Mouse (Mus musculus) midbrain, embryonic 11.5 days (tissue): Measurements from ENCODE around the gene Runx2. TPM values are rescaled to one million over a fixed set of nuclear protein-coding genes. Genes with fewer than 3 reads are reported as not detected.

Source experiments
- ATAC-seq: fragments of 200-750 bp; cut with Nextera tagmentation; 2 replicates; pipeline ENCODE4 v1.8.0; 2017; ENCODE audit warnings: moderate TSS enrichment, moderate library complexity; ENCODE audit not compliant: low FRiP score
- DNase-seq: peaks from one replicate; pipeline ENCODE4 v3.0.0; 2015; ENCODE audit warnings: low spot score; ENCODE audit errors: missing footprints
- H3K27ac ChIP-seq: fragments of 300-500 bp; sonication (generic); 2 replicates; pipeline ENCODE4 v1.5.1; 2014; ENCODE audit warnings: low read depth, low read length
- H3K27me3 ChIP-seq: fragments of 300-500 bp; sonication (generic); 2 replicates; pipeline ENCODE4 v1.6.1; 2014; ENCODE audit warnings: mild to moderate bottlenecking, low read length, moderate library complexity, mixed read lengths; ENCODE audit not compliant: control insufficient read depth, insufficient read depth
- H3K36me3 ChIP-seq: fragments of 300-500 bp; sonication (generic); 2 replicates; pipeline ENCODE4 v1.6.1; 2014; ENCODE audit warnings: mild to moderate bottlenecking, low read length, moderate library complexity, mixed read lengths; ENCODE audit not compliant: control insufficient read depth, insufficient read depth
- H3K4me1 ChIP-seq: fragments of 300-500 bp; sonication (generic); 2 replicates; pipeline ENCODE4 v1.6.1; 2014; ENCODE audit warnings: low read length; ENCODE audit not compliant: control insufficient read depth, insufficient read depth
- H3K4me2 ChIP-seq: fragments of 300-500 bp; sonication (generic); 2 replicates; pipeline ENCODE4 v1.6.1; 2014; ENCODE audit warnings: mild to moderate bottlenecking, moderate library complexity
- H3K4me3 ChIP-seq: fragments of 300-500 bp; sonication (generic); 2 replicates; pipeline ENCODE4 v1.5.1; 2014; ENCODE audit warnings: low read depth, low read length
- H3K9ac ChIP-seq: fragments of 300-500 bp; sonication (generic); 2 replicates; pipeline ENCODE4 v1.6.1; 2014; ENCODE audit warnings: low read length
- H3K9me3 ChIP-seq: fragments of 300-500 bp; sonication (generic); 2 replicates; pipeline ENCODE4 v1.6.1; 2016; ENCODE audit warnings: low read length; ENCODE audit not compliant: control insufficient read depth
- WGBS: fragments of 180-500 bp; shearing (Covaris S2); extraction: QIAGEN DNeasy Blood & Tissue Kit; methylation state at CpG from one replicate; pipeline ENCODE4 v1.1.7; 2014; 5-methylcytosine and 5-hydroxymethylcytosine counted together
- polyA plus RNA-seq: library from polyadenylated mRNA; unstranded; fragments of >200 nt; fragmentation: Nextera tagmentation; extraction: Ambion mirVana; gene quantifications from 2 replicates; pipeline ENCODE4 v1.2.1, GENCODE M21; 2014

The Runx2 gene
- polyA plus RNA-seq = 0.46 and 0.81 TPM in 2 replicates

DNA sequence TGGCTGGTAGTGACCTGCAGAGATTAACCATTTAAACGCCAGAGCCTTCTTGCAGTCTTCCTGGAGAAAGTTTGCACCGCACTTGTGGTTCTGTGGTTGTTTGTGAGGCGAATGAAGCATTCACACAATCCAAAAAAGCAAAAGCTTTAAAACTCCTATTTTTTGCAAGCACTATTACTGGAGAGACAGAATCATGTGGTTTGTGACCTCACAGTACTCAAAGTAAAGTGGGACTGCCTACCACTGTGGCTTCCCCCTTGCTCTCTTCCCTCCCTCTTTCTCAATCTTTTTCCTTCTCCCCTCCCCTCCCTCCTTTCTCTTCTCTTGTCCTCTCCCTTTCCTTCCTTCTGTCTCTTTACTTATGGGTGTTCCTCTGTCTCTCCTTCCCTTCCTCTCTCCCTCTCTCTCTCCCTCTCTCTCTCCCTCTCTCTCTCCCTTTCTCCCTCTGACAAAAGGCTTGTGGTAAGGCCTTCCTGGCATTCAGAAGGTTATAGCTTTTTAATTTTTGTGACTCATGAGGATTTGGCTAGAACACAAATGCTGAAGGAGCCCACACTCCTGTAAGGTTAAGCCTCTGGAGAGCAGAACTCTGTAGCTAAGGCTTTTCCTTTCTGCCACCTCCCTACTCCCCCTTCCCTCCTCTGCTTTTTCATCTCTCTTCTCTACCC is at the start of gene Runx2:
TSS of gene Runx2 (minus strand) at position 290 of the 668 bp plus-strand sequence.
- no peaks in the 10 kb centered on the region for H3K4me1 ChIP-seq
- peak; percentile 37 for DNase-seq
- no peaks in the 10 kb centered on the region for H3K9me3 ChIP-seq
- no peak for ATAC-seq
- WGBS = 20% methylated on average over 3 of the region's 3 CpGs
- no peaks in the 10 kb centered on the region for H3K27me3 ChIP-seq
- H3K27ac ChIP-seq = no peak within 1 kb of the TSS
- H3K36me3 ChIP-seq = no peaks in the 10 kb centered on the region
- no peak within 1 kb of the TSS for H3K9ac ChIP-seq
- no peak within 1 kb of the TSS for H3K4me3 ChIP-seq
- H3K4me2 ChIP-seq = no peak within 1 kb of the TSS

DNA sequence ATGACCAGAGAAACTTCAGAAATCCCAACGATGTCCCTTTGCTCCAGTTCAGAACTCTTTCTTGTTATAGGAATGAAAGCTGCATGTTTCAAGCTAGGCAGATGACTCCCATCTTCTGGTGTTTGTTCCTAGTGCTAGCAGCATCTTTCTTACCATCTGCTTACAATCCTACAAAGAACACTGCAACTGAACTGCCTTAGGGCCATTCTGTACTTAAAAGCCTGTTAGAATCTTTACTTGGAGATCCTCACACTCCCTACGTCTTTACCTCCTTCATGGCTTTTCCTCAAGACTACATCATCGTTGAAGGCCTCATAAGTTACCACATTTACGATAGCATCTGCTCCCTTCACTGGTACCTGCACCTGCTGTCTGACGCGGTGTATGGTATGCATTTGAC is 48.6 kb upstream of the Runx2 start:
- WGBS = 97% methylated on average over 6 of the region's 6 CpGs
- Histone ChIP-seq H3K36me3 (no peaks in the 10 kb centered on the region), H3K27me3 (no peaks in the 10 kb centered on the region), H3K4me3 (no peak overlapping the region), H3K9ac (no peak overlapping the region), H3K27ac (no peak overlapping the region), H3K4me2 (no peak overlapping the region), H3K9me3 (no peaks in the 10 kb centered on the region), H3K4me1 (no peaks in the 10 kb centered on the region)
- ATAC-seq = no peak
- no peak for DNase-seq

DNA sequence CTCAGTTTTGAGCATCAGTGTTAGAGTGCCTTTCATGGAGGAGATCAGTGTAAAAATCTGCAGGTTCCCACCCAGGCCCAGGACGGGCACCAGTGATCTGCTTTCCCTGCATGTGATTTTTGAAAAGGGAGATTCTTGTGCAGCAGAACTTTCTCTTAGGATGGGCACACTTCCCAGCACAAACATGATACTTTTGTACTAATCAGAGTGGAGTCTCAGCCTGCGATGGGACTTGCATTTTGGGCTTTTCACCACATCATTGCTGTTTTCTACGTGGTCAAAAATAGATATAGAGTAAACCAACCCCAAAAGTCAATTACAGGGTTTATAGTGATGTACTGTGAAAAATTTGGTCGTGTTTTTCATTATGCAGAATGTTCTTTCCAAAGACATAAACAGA is 27.6 kb upstream of the Runx2 start:
- no peaks in the 10 kb centered on the region for H3K27me3 ChIP-seq
- no peak overlapping the region for H3K4me2 ChIP-seq
- H3K9me3 ChIP-seq = no peaks in the 10 kb centered on the region
- H3K36me3 ChIP-seq = no peaks in the 10 kb centered on the region
- no peak overlapping the region for H3K9ac ChIP-seq
- no peak overlapping the region for H3K27ac ChIP-seq
- 81% methylated on average over 4 of the region's 4 CpGs for WGBS
- H3K4me1 ChIP-seq = no peaks in the 10 kb centered on the region
- DNase-seq = no peak
- no peak for ATAC-seq
- no peak overlapping the region for H3K4me3 ChIP-seq

DNA sequence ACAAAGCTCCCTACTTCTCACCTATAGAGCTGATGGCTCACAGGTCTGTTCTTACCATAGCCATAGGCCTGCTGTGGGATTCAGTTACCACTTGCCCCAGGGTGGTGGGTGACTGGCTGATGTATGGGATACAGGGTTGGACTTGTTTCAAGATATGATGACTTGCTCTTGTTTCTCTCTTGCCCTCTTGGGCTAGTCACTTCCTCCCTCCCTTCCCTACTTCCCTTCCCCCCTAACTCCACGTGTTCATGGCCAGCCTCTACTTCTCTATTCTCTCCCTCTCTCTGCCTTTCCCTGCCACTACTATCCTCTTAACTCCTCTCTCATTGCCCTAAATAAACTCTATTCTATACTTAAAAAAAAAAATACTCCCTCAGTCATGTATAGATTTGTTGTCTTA is 16.6 kb upstream of the Runx2 start:
- H3K4me3 ChIP-seq = no peak overlapping the region
- DNase-seq (no peak), ATAC-seq (no peak)
- no peak overlapping the region for H3K9ac ChIP-seq
- H3K36me3 ChIP-seq = no peaks in the 10 kb centered on the region
- no peak overlapping the region for H3K27ac ChIP-seq
- H3K27me3 ChIP-seq = no peaks in the 10 kb centered on the region
- H3K4me2 ChIP-seq = no peak overlapping the region
- no peaks in the 10 kb centered on the region for H3K4me1 ChIP-seq
- no peaks in the 10 kb centered on the region for H3K9me3 ChIP-seq
- 79% methylated on average over 1 of the region's 1 CpGs for WGBS

DNA sequence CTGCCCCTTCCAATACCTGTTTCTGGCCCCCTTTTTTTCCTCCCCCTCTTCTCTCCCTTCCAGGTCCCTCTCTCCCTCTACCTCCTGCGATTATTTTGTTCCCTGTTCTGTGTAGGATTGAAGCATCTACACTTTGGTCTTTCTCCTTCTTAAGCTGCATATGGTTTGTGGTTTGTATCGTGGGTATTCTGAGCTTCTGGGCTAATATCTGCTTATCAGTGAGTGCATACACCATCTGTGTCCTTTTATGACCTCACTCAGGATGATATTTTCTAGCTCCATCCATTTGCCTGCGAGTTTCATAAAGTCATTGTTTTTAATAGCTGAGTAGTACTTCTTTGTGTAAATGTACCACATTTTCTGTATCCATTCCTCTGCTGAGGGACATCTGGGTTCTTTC is 15.0 kb upstream of the Runx2 start:
- 88% methylated on average over 3 of the region's 3 CpGs for WGBS
- Histone ChIP-seq H3K36me3 (no peaks in the 10 kb centered on the region), H3K27me3 (no peaks in the 10 kb centered on the region), H3K9ac (no peak overlapping the region), H3K4me2 (no peak overlapping the region), H3K27ac (no peak overlapping the region), H3K4me3 (no peak overlapping the region), H3K4me1 (no peaks in the 10 kb centered on the region), H3K9me3 (no peaks in the 10 kb centered on the region)
- no peak for DNase-seq
- no peak for ATAC-seq

DNA sequence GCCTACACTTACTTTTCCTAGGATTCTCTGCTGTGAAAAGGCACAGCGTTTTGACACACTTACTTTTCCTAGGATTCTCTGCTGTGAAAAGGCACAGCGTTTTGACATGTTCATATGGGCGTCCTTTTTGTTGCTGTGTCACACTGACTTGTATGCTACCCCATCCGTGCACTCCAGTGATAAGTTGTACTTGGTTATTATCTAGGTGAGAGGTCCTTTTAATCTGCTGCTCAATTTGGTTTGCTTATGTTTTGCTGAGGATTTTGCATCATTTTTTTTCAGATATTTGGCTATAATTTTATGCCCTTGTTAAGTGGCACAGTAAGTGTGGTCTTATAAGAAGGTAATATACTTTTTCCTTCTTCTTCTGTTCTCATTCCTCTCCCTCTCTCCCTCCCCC is 13.4 kb upstream of the Runx2 start:
- no peaks in the 10 kb centered on the region for H3K9me3 ChIP-seq
- H3K27ac ChIP-seq = no peak overlapping the region
- H3K4me3 ChIP-seq = no peak overlapping the region
- H3K27me3 ChIP-seq = no peaks in the 10 kb centered on the region
- no peak for DNase-seq
- no peaks in the 10 kb centered on the region for H3K4me1 ChIP-seq
- H3K4me2 ChIP-seq = no peak overlapping the region
- no peaks in the 10 kb centered on the region for H3K36me3 ChIP-seq
- H3K9ac ChIP-seq = no peak overlapping the region
- WGBS = 84% methylated on average over 4 of the region's 4 CpGs
- ATAC-seq = no peak

DNA sequence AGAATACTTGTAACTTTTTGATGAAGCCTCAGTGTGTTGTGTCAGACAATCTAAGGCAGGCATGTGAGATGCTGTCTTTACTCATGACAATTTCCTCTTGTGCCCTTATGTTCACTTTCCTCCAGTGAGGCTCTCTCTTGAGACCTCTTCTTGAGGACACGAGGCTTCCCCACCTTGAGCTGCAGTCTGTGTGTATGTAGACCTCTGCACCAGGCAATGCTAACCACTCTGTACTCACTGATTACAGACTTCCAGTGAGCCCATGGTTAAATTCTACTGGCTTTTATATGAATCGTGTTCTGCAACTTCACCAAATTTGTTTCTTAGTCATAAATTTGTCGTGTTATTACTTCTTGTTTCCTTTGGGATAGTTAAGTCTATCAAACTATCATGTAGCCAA is 12.5 kb upstream of the Runx2 start:
- H3K4me2 ChIP-seq = no peak overlapping the region
- no peak for ATAC-seq

DNA sequence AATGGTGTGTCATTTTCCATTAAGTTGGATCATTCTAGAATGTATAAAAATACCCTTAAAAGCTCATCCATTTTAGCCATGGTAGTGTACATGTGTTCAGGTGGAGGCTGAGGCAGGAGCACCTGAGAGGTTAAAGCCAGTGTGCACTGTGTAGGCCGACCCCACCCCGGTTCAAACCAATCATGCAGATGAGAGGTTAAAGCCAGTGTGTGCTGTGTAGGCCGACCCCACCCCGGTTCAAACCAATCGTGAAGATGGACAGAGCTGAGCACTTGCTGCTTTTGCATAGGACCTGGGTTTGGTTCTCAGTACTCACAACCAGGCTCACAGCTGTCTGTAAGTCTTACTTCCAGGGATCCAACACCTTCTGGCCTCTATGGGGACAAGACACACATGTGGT is 7.3 kb upstream of the Runx2 start:
- Histone ChIP-seq H3K9me3 (no peaks in the 10 kb centered on the region), H3K4me2 (no peak overlapping the region), H3K4me1 (no peaks in the 10 kb centered on the region), H3K9ac (no peak overlapping the region), H3K27me3 (no peaks in the 10 kb centered on the region), H3K36me3 (no peaks in the 10 kb centered on the region), H3K27ac (no peak overlapping the region), H3K4me3 (no peak overlapping the region)
- no peak for DNase-seq
- no peak for ATAC-seq
- WGBS = 89% methylated on average over 5 of the region's 5 CpGs

More for the DNA sequence above, 12.5 kb upstream of the Runx2 start:
- Histone ChIP-seq H3K9ac (no peak overlapping the region), H3K4me1 (no peaks in the 10 kb centered on the region), H3K9me3 (no peaks in the 10 kb centered on the region), H3K27ac (no peak overlapping the region), H3K4me3 (no peak overlapping the region), H3K27me3 (no peaks in the 10 kb centered on the region), H3K36me3 (no peaks in the 10 kb centered on the region)
- 89% methylated on average over 3 of the region's 3 CpGs for WGBS
- DNase-seq = no peak

DNA sequence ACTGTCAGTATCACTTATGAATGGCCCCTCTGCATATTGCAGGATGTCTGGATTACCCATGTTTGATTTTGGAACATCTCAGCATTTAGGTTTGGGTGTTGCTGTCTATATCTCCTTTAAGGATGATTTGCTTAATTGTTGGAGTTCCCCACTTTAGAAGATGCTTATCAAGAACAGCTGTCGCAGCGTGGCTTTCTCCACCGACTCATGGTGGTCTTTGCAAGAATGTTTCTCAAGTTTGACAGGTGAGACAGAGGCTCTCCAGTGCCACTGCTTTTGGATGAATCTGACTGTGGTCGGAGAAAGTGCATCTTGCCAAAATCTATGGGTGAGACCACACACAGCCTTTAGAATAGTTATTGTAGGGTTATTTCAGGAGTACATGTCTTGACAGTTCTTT is 5.2 kb upstream of the Runx2 start:
- Histone ChIP-seq H3K4me2 (no peak overlapping the region), H3K27me3 (no peaks in the 10 kb centered on the region), H3K4me3 (no peak overlapping the region), H3K9ac (no peak overlapping the region), H3K9me3 (no peaks in the 10 kb centered on the region), H3K4me1 (no peaks in the 10 kb centered on the region), H3K27ac (no peak overlapping the region), H3K36me3 (no peaks in the 10 kb centered on the region)
- DNase-seq = no peak
- 73% methylated on average over 4 of the region's 4 CpGs for WGBS
- no peak for ATAC-seq
